Mouse (Mus musculus) E14TG2a.4 (cell line): ENCODE measurements around the gene Ung.

Experiments
- CTCF ChIP-seq: conservative IDR thresholded peaks from 2 replicates; pipeline ENCODE4 v1.5.1; 2014; ENCODE audit warnings: low read length
- NANOG ChIP-seq: IDR thresholded peaks from 2 replicates; pipeline ENCODE4 v1.6.1; 2014; ENCODE audit warnings: borderline replicate concordance, low read length, mixed read lengths

- no peak for TF ChIP-seq CTCF
- no peak for TF ChIP-seq NANOG
These were observed 10.4 kb upstream of the Ung start for GRCm38 (mm10) chr5:114119806-114120205.
